Mouse (Mus musculus) limb, embryonic 14.5 days (tissue): Measurements from ENCODE around the gene Gpr84. TPM values are rescaled to one million over a fixed set of nuclear protein-coding genes. Genes with fewer than 3 reads are reported as not detected.

Experiments used
- ATAC-seq: fragments of 200-750 bp; cut with Nextera tagmentation; 2 replicates; pipeline ENCODE4 v1.8.0; 2017; ENCODE audit warnings: low read depth, moderate number of reproducible peaks, moderate TSS enrichment; ENCODE audit not compliant: low FRiP score
- DNase-seq: peaks from one replicate; pipeline ENCODE4 v3.0.0-alpha.2; 2015; ENCODE audit warnings: low spot score
- H3K27ac ChIP-seq: fragments of 300-500 bp; sonication (generic); replicated peaks from 2 replicates; pipeline ENCODE4 v1.5.1; 2014; ENCODE audit warnings: low read depth, mild to moderate bottlenecking, low read length, moderate library complexity, mixed read lengths
- H3K27me3 ChIP-seq: fragments of 300-500 bp; sonication (generic); 2 replicates; pipeline ENCODE4 v1.6.1; 2014; ENCODE audit warnings: low read length, mixed read lengths; ENCODE audit not compliant: control insufficient read depth, insufficient read depth
- H3K36me3 ChIP-seq: fragments of 300-500 bp; sonication (generic); 2 replicates; pipeline ENCODE4 v1.6.1; 2014; ENCODE audit warnings: mild to moderate bottlenecking, low read length, moderate library complexity, mixed read lengths; ENCODE audit not compliant: control insufficient read depth, insufficient read depth
- H3K4me1 ChIP-seq: fragments of 300-500 bp; sonication (generic); 2 replicates; pipeline ENCODE4 v1.6.1; 2014; ENCODE audit warnings: antibody characterized with exemption, low read length, mixed read lengths; ENCODE audit not compliant: control insufficient read depth, insufficient read depth
- H3K4me2 ChIP-seq: fragments of 300-500 bp; sonication (generic); replicated peaks from 2 replicates; pipeline ENCODE4 v1.6.1; 2014; ENCODE audit warnings: low read depth, mild to moderate bottlenecking, low read length, moderate library complexity; ENCODE audit not compliant: severe bottlenecking
- H3K4me3 ChIP-seq: fragments of 300-500 bp; sonication (generic); replicated peaks from 2 replicates; pipeline ENCODE4 v1.5.1; 2014; ENCODE audit warnings: low read length
- H3K9ac ChIP-seq: fragments of 300-500 bp; sonication (generic); 2 replicates; pipeline ENCODE4 v1.6.1; 2014; ENCODE audit warnings: mild to moderate bottlenecking, low read depth, low read length, moderate library complexity; ENCODE audit not compliant: severe bottlenecking
- H3K9me3 ChIP-seq: fragments of 300-500 bp; sonication (generic); 2 replicates; pipeline ENCODE4 v1.6.1; 2016; ENCODE audit warnings: low read length; ENCODE audit not compliant: control insufficient read depth
- POLR2A ChIP-seq: fragments of 200-500 bp; IDR thresholded peaks from 2 replicates; pipeline ENCODE4 v1.8.0; 2012; ENCODE audit warnings: inconsistent platforms, mild to moderate bottlenecking, moderate library complexity, borderline replicate concordance; ENCODE audit not compliant: insufficient read depth, insufficient read length; ENCODE audit errors: extremely low read depth
- WGBS: fragments of 180-500 bp; shearing (Covaris S2); extraction: QIAGEN DNeasy Blood & Tissue Kit; methylation state at CpG from one replicate; pipeline ENCODE4 v1.1.7; 2014; 5-methylcytosine and 5-hydroxymethylcytosine counted together
- polyA plus RNA-seq, 2 experiments: library from polyadenylated mRNA; depleted of rRNA in 1 of 2; stranded (reverse) in 1 of 2; unstranded in 1 of 2; fragments of >200 nt; fragmentation: Nextera tagmentation in 1 of 2; extraction: Ambion mirVana in 1 of 2; gene quantifications; 2 replicates each; pipeline versions ENCODE4 v1.2.1 to v1.2.3; 2012 to 2014

The Gpr84 gene
- polyA plus RNA-seq, 2 experiments: 0.34 to 0.51 TPM

GRCm38 (mm10) chr15:103292673-103293345, 17.6 kb downstream of the Gpr84 start:
- no peaks in the 10 kb centered on the region for H3K27me3 ChIP-seq
- H3K36me3 ChIP-seq: peaks cover 46% of the 10 kb centered on the region
- no peak for TF ChIP-seq POLR2A
- H3K9me3 ChIP-seq: no peaks in the 10 kb centered on the region
- peaks cover 65% of the 10 kb centered on the region for H3K4me1 ChIP-seq
- H3K9ac ChIP-seq: no peak overlapping the region
- H3K4me2 ChIP-seq: no peak overlapping the region
- DNase-seq (peak; percentile 58), ATAC-seq (peak; percentile 12; the same call in 1 of the 2 replicates)
- no peak overlapping the region for H3K4me3 ChIP-seq
- WGBS: 64% methylated on average over 4 of the region's 4 CpGs
- H3K27ac ChIP-seq: no peak overlapping the region; the same call in 1 of the 2 replicates

- H3K4me3 ChIP-seq: no peak overlapping the region
- no peak overlapping the region for H3K4me2 ChIP-seq
- no peak for TF ChIP-seq POLR2A
- 51% methylated on average over 9 of the region's 9 CpGs for WGBS
- no peaks in the 10 kb centered on the region for H3K27me3 ChIP-seq
- DNase-seq: no peak
- no peaks in the 10 kb centered on the region for H3K9me3 ChIP-seq
- peaks cover 34% of the 10 kb centered on the region for H3K36me3 ChIP-seq
- H3K9ac ChIP-seq: no peak overlapping the region
- 0 out of 2 replicates have a peak overlapping the region, but pooled peaks have one; percentile 13 for H3K27ac ChIP-seq
- ATAC-seq: no peak
- H3K4me1 ChIP-seq: peaks cover 48% of the 10 kb centered on the region
Measured at GRCm38 (mm10) chr15:103290843-103291242, 19.6 kb downstream of the Gpr84 start.

GRCm38 (mm10) chr15:103290417-103290816, 20.0 kb downstream of the Gpr84 start:
- H3K4me1 ChIP-seq: peaks cover 48% of the 10 kb centered on the region

GRCm38 (mm10) chr15:103289600-103289999, 20.8 kb downstream of the Gpr84 start:
- ATAC-seq: peak; percentile 38; the same call in 1 of the 2 replicates
- Histone ChIP-seq H3K4me1 (peaks cover 50% of the 10 kb centered on the region), H3K4me2 (no peak overlapping the region)

More at GRCm38 (mm10) chr15:103290417-103290816, 20.0 kb downstream of the Gpr84 start:
- H3K4me3 ChIP-seq: no peak overlapping the region
- no peak overlapping the region for H3K4me2 ChIP-seq
- ATAC-seq (no peak), DNase-seq (no peak)
- no peak for TF ChIP-seq POLR2A
- H3K36me3 ChIP-seq: peaks cover 34% of the 10 kb centered on the region
- no peak overlapping the region for H3K9ac ChIP-seq
- 68% methylated on average over 6 of the region's 6 CpGs for WGBS
- H3K27me3 ChIP-seq: no peaks in the 10 kb centered on the region
- H3K27ac ChIP-seq: 0 out of 2 replicates have a peak overlapping the region, but pooled peaks have one; percentile 13
- H3K9me3 ChIP-seq: no peaks in the 10 kb centered on the region

GRCm38 (mm10) chr15:103285778-103286417, 24.5 kb downstream of the Gpr84 start:
- peak overlapping the region; percentile 28; the same call in 1 of the 2 replicates for H3K27ac ChIP-seq
- H3K4me1 ChIP-seq: peaks cover 43% of the 10 kb centered on the region
- H3K4me2 ChIP-seq: no peak overlapping the region
- WGBS: 42% methylated on average over 1 of the region's 1 CpGs
- no peak for TF ChIP-seq POLR2A
- peaks cover 9% of the 10 kb centered on the region for H3K36me3 ChIP-seq
- H3K4me3 ChIP-seq: no peak overlapping the region
- no peak overlapping the region for H3K9ac ChIP-seq
- no peaks in the 10 kb centered on the region for H3K27me3 ChIP-seq
- no peaks in the 10 kb centered on the region for H3K9me3 ChIP-seq
- ATAC-seq (no peak), DNase-seq (peak; percentile 67)

More at GRCm38 (mm10) chr15:103289600-103289999, 20.8 kb downstream of the Gpr84 start:
- TF ChIP-seq POLR2A: no peak
- H3K36me3 ChIP-seq: peaks cover 34% of the 10 kb centered on the region
- H3K27me3 ChIP-seq: no peaks in the 10 kb centered on the region
- H3K9ac ChIP-seq: peak overlapping the region; percentile 21; the same call in 1 of the 2 replicates
- WGBS: 11% methylated on average over 5 of the region's 5 CpGs
- no peak for DNase-seq
- no peaks in the 10 kb centered on the region for H3K9me3 ChIP-seq
- H3K4me3 ChIP-seq: no peak overlapping the region
- H3K27ac ChIP-seq: peak overlapping the region; percentile 52
